11 mouse cellular contexts compared by ENCODE assay signal in the genomic region with DNA sequence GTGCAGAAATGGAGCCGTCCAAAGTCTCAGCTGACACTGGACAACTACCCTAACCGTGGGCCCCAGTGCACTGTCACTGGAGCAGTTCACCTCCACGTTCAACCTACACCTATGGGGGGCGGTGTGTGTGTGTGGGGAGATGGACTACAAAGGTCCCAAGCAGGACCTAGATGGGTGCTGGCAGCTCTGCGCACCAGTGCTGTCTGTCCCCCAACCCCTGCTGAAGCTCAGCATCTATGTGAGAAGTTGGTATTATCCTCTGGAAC.
A peak's percentile ranks its signal among the peaks of the same experiment; 100 is the strongest.
DNase-seq lines count a peak whose midpoint lies in the region; ATAC-seq and TF ChIP-seq lines count a peak whose summit lies in the region.
"Had no signal": no experiment of that assay in that cellular context is flagged by ENCODE, and none has a peak within 500 bp of the region (broad histone marks: within the 10 kb centered on the region; RNA-seq: fewer than 3 reads in every experiment).

No protein-coding gene starts in this region.

- intact Hi-C loops in heart, adult 2 months (cut with DNase I): no loop called here
- intact Hi-C loops in gastrocnemius, adult 2 months (cut with DNase I): no loop called here

- WGBS in heart, embryonic 11.5 days (ENCODE audit: insufficient replicate concordance): 36% methylated on average over 5 of the region's 5 CpGs
- WGBS in heart, adult 2 months: 49% methylated on average over 5 of the region's 5 CpGs
- 37% methylated on average over 5 of the region's 5 CpGs for WGBS in limb, embryonic 12.5 days

- no peak for TF ChIP-seq CTCF in heart, adult 2 months (IDR thresholded peaks at IDR 0.05)
- no peak for TF ChIP-seq CTCF in testis, adult 2 months (IDR thresholded peaks at IDR 0.05; ENCODE audit: control insufficient read depth, insufficient read depth, insufficient replicate concordance, low read depth, low read length)
- no peak for TF ChIP-seq CTCF in gastrocnemius, adult 2 months (IDR thresholded peaks at IDR 0.05)

- no peak for TF ChIP-seq POLR2A in heart, adult 2 months (IDR thresholded peaks at IDR 0.05; ENCODE audit: insufficient read depth, low read depth, low read length)
- TF ChIP-seq POLR2A in testis, adult 2 months (IDR thresholded peaks at IDR 0.05; ENCODE audit: control insufficient read depth, low read depth, low read length): no peak

- DNase-seq in heart, adult 2 months: no peak
- no peak for DNase-seq in testis, postnatal 14 days (ENCODE audit: low spot score)
- no peak for DNase-seq in gastrocnemius, adult 2 months
- DNase-seq in Muller cell, postnatal 12 days (ENCODE audit: inconsistent ontology term): no peak
- DNase-seq: gastrocnemius, postnatal 36 days had no signal

- peak overlapping the region; percentile 85 for H3K4me2 ChIP-seq in heart, embryonic 11.5 days
- H3K4me2 ChIP-seq in limb, embryonic 12.5 days: peak overlapping the region; percentile 91

- peaks cover 63% of the 10 kb centered on the region for H3K27me3 ChIP-seq in heart, embryonic 11.5 days (ENCODE audit: control insufficient read depth, insufficient read depth, low read length)
- H3K27me3 ChIP-seq in heart, adult 2 months (ENCODE audit: control insufficient read depth, insufficient read depth, low read length): 0 out of 2 replicates have a peak, but pooled peaks cover 3% of the 10 kb centered on the region
- no peaks in the 10 kb centered on the region; the same call in 1 of the 2 replicates for H3K27me3 ChIP-seq in testis, adult 2 months (ENCODE audit: control insufficient read depth, insufficient read depth, low read length)
- H3K27me3 ChIP-seq in limb, embryonic 12.5 days: peaks cover 66% of the 10 kb centered on the region

- H3K9ac ChIP-seq in heart, embryonic 11.5 days (ENCODE audit: low read depth, low read length): no peak overlapping the region
- no peak overlapping the region for H3K9ac ChIP-seq in heart, adult 2 months (ENCODE audit: low read depth, low read length)
- H3K9ac ChIP-seq in limb, embryonic 12.5 days (replicated peaks): no peak overlapping the region
- H3K9ac ChIP-seq: stomach, embryonic 15.5 days had no signal

- no peaks in the 10 kb centered on the region for H3K79me2 ChIP-seq in heart, adult 2 months (replicated peaks; ENCODE audit: control insufficient read depth, insufficient read depth, low read length)

- H3K36me3 ChIP-seq in heart, embryonic 11.5 days (ENCODE audit: control insufficient read depth, insufficient read depth, low read length): no peaks in the 10 kb centered on the region
- H3K36me3 ChIP-seq in heart, adult 2 months (ENCODE audit: control insufficient read depth, insufficient read depth, low read length): no peaks in the 10 kb centered on the region
- H3K36me3 ChIP-seq in testis, adult 2 months (ENCODE audit: control insufficient read depth, insufficient read depth, low read length): no peaks in the 10 kb centered on the region
- H3K36me3 ChIP-seq in limb, embryonic 12.5 days: no peaks in the 10 kb centered on the region
- H3K36me3 ChIP-seq: stomach, embryonic 15.5 days had no signal

- ATAC-seq in heart, embryonic 11.5 days (replicated peaks; ENCODE audit: insufficient number of reproducible peaks, low FRiP score, low TSS enrichment): no peak
- no peak for ATAC-seq in limb, embryonic 12.5 days (ENCODE audit: insufficient number of reproducible peaks, insufficient read depth, low FRiP score, low TSS enrichment, low read depth)
- ATAC-seq in granulocyte monocyte progenitor cell, adult 5-6 weeks (replicated peaks; ENCODE audit: poor library complexity, severe bottlenecking): no peak

- no peak for TF ChIP-seq EP300 in heart, adult 2 months (IDR thresholded peaks at IDR 0.05; ENCODE audit: insufficient read depth, low read depth, low read length)

- H3K9me3 ChIP-seq in heart, embryonic 11.5 days (replicated peaks; ENCODE audit: control insufficient read depth, low read length): no peaks in the 10 kb centered on the region
- no peaks in the 10 kb centered on the region for H3K9me3 ChIP-seq in limb, embryonic 12.5 days
- H3K9me3 ChIP-seq: stomach, embryonic 15.5 days had no signal

- no peaks in the 10 kb centered on the region for H3K4me1 ChIP-seq in heart, embryonic 11.5 days (ENCODE audit: control insufficient read depth, insufficient read depth, low read length)
- H3K4me1 ChIP-seq in heart, adult 2 months (ENCODE audit: control insufficient read depth, insufficient read depth, low read length): no peaks in the 10 kb centered on the region
- H3K4me1 ChIP-seq in testis, adult 2 months (ENCODE audit: control insufficient read depth, insufficient read depth, low read length): peaks cover 12% of the 10 kb centered on the region
- peaks cover 15% of the 10 kb centered on the region for H3K4me1 ChIP-seq in limb, embryonic 12.5 days (replicated peaks)
- H3K4me1 ChIP-seq: stomach, embryonic 15.5 days had no signal

- H3K27ac ChIP-seq in heart, embryonic 11.5 days (ENCODE audit: low read depth, low read length): no peak overlapping the region
- H3K27ac ChIP-seq in heart, adult 2 months: no peak overlapping the region
- no peak overlapping the region for H3K27ac ChIP-seq in testis, adult 2 months (ENCODE audit: control insufficient read depth, insufficient read depth, low read depth, low read length)
- no peak overlapping the region for H3K27ac ChIP-seq in limb, embryonic 12.5 days
- no peak overlapping the region for H3K27ac ChIP-seq in gastrocnemius, adult 2 months
- H3K27ac ChIP-seq: macrophage; stomach, embryonic 15.5 days had no signal

- no peak overlapping the region for H3K4me3 ChIP-seq in heart, embryonic 11.5 days (ENCODE audit: low read depth, low read length)
- H3K4me3 ChIP-seq in heart, adult 2 months: no peak overlapping the region
- peak overlapping the region; percentile 86 for H3K4me3 ChIP-seq in testis, adult 2 months (ENCODE audit: control insufficient read depth, low read depth, low read length)
- H3K4me3 ChIP-seq in limb, embryonic 12.5 days (replicated peaks): peak overlapping the region; percentile 54; the same call in 1 of the 2 replicates
- H3K4me3 ChIP-seq in gastrocnemius, adult 2 months: no peak overlapping the region

Comparison
In these comparisons a context has a peak if more than half of its experiments do, and no peak if none do; other contexts are left out.
1. H3K4me3 ChIP-seq: peak in testis, adult 2 months (single experiment) and limb, embryonic 12.5 days (single experiment); none in heart, embryonic 11.5 days (single experiment), heart, adult 2 months (single experiment) and gastrocnemius, adult 2 months (single experiment).